Mouse (Mus musculus): ENCODE results near the gene Krt24.

DNA sequence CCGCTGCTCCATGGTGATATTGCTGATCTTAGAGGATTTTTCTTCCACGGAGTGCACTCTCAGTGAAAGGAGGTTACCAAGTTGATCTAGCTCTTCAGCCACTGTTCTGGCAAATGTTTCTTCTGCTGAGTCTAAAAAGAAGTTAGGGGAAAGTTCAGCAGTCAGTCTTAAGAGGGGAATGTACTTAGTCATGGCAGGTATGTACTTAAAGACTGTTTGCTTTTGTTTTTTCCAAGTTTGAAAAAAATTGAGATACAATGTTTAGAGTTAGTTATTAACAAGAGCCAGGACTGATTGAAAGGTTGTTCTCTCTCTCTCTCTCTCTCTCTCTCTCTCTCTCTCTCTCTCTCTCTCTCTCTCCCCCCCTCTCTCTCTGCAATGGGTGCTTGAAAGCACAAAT, 44.6 kb upstream of the Krt24 start:
- TF ChIP-seq CTCF (IDR thresholded peaks at IDR 0.05) = no peak
- TF ChIP-seq POLR2A (IDR thresholded peaks at IDR 0.05; ENCODE audit: insufficient read depth, low read depth, low read length) = no peak

All from heart, adult 2 months (tissue).